Mouse (Mus musculus) bone marrow, adult 2 months (tissue): ENCODE results near the gene Trp53i13.

Experiments
- CTCF ChIP-seq: fragments of 200-500 bp; IDR thresholded peaks from 2 replicates; pipeline ENCODE4 v1.5.1; 2011; ENCODE audit warnings: low read length, control low read depth; ENCODE audit not compliant: control insufficient read depth, insufficient read depth
- POLR2A ChIP-seq: fragments of 200-500 bp; IDR thresholded peaks from 2 replicates; pipeline ENCODE4 v1.6.1; 2011; ENCODE audit warnings: low read depth, mild to moderate bottlenecking, control low read depth, low read length, borderline replicate concordance; ENCODE audit not compliant: control insufficient read depth

DNA sequence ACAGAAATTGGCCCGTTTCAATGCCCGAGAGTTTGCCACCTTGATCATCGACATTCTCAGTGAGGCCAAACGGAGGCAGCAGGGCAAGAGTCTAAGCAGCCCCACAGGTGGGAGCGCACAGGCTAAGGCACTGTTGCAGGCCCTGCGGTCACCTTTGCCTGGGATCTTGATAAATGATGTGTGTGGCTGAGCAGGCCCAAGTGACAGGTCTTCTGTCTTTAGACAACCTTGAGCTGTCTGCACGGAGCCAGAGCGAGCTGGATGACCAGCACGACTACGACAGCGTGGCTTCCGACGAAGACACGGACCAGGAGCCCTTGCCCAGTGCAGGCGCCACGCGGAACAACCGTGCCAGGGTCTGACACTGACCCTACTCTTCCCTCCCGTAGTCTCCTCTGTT, 11.4 kb downstream of the Trp53i13 start:
- TF ChIP-seq POLR2A (no peak), CTCF (no peak)
